Mouse (Mus musculus): ENCODE measurements around the gene Thap11. TPM values are rescaled to one million over a fixed set of nuclear protein-coding genes. Genes with fewer than 3 reads are reported as not detected.

The Thap11 gene
- total RNA-seq, 2 experiments from 2014 or later, result 24.4 to 33.4 TPM

- 0 out of 2 replicates have a peak, but pooled peaks have one; percentile 21 for ATAC-seq (replicated peaks; ENCODE audit: low FRiP score, low TSS enrichment, poor library complexity, severe bottlenecking)
Observed at GRCm38 (mm10) chr8:105892432-105892831, 37.5 kb downstream of the Thap11 start.

- ATAC-seq (replicated peaks; ENCODE audit: low FRiP score, low TSS enrichment, poor library complexity, severe bottlenecking), result peak; percentile 66
Observed at GRCm38 (mm10) chr8:105893339-105893738, 38.4 kb downstream of the Thap11 start, which contains the start of gene Nrn1l. Gene Nrn1l, plus strand, starts transcription at chr8:105893567.

GRCm38 (mm10) chr8:105897801-105898480, 43.0 kb downstream of the Thap11 start:
- ATAC-seq (replicated peaks; ENCODE audit: low FRiP score, low TSS enrichment, poor library complexity, severe bottlenecking), result no peak

- peak; percentile 90 for ATAC-seq (replicated peaks; ENCODE audit: low FRiP score, low TSS enrichment, poor library complexity, severe bottlenecking)
Observed at GRCm38 (mm10) chr8:105900180-105900940, 45.4 kb downstream of the Thap11 start, which contains the start of gene Pskh1. Gene Pskh1, plus strand, starts transcription at chr8:105900441.

- ATAC-seq (replicated peaks; ENCODE audit: low FRiP score, low TSS enrichment, poor library complexity, severe bottlenecking), result peak; percentile 86
Observed at GRCm38 (mm10) chr8:105900941-105901616, 46.1 kb downstream of the Thap11 start.

Other genes starting within 250 kb of the Thap11 start
- gene Ripor1, start 249.9 kb upstream of the Thap11 start, total RNA-seq (2014; fragmentation: Nextera tagmentation), result 148 and 206 TPM in 2 replicates
- gene Ripor1, start 249.9 kb upstream of the Thap11 start, total RNA-seq (2017), result 16.7 and 20.6 TPM in 2 replicates
- gene Ctcf, start 218.6 kb upstream of the Thap11 start, total RNA-seq (2014; fragmentation: Nextera tagmentation), result 96.1 and 112 TPM in 2 replicates
- gene Ctcf, start 218.6 kb upstream of the Thap11 start, total RNA-seq (2017), result 113 and 160 TPM in 2 replicates
- gene Agrp, start 217.7 kb upstream of the Thap11 start, total RNA-seq (2014; fragmentation: Nextera tagmentation), result not detected in 2 replicates
- gene Agrp, start 217.7 kb upstream of the Thap11 start, total RNA-seq (2017), result not detected in 2 replicates
- 5.7 and 7.1 TPM in 2 replicates for gene Carmil2, start 168.9 kb upstream of the Thap11 start, total RNA-seq (2014; fragmentation: Nextera tagmentation)
- gene Carmil2, start 168.9 kb upstream of the Thap11 start, total RNA-seq (2017), result 1.1 and 2.7 TPM in 2 replicates
- gene Acd, start 154.0 kb upstream of the Thap11 start, total RNA-seq (2014; fragmentation: Nextera tagmentation), result 60.3 and 83.6 TPM in 2 replicates
- 20.6 and 46.8 TPM in 2 replicates for gene Acd, start 154.0 kb upstream of the Thap11 start, total RNA-seq (2017)
- gene Pard6a, start 154.0 kb upstream of the Thap11 start, total RNA-seq (2014; fragmentation: Nextera tagmentation), result 9.1 and 16.5 TPM in 2 replicates
- gene Pard6a, start 154.0 kb upstream of the Thap11 start, total RNA-seq (2017), result 2.6 and 13.0 TPM in 2 replicates
- not detected in 2 replicates for gene 4933405L10Rik, start 147.5 kb upstream of the Thap11 start, total RNA-seq (2014; fragmentation: Nextera tagmentation)
- gene 4933405L10Rik, start 147.5 kb upstream of the Thap11 start, total RNA-seq (2017), result not detected in 2 replicates
- gene Enkd1, start 146.9 kb upstream of the Thap11 start, total RNA-seq (2014; fragmentation: Nextera tagmentation), result 15.8 and 25.4 TPM in 2 replicates
- gene Enkd1, start 146.9 kb upstream of the Thap11 start, total RNA-seq (2017), result 7.4 and 9.9 TPM in 2 replicates
- 2.3 and 2.7 TPM in 2 replicates for gene Gfod2, start 96.5 kb upstream of the Thap11 start, total RNA-seq (2014; fragmentation: Nextera tagmentation)
- 3.1 and 9.8 TPM in 2 replicates for gene Gfod2, start 96.5 kb upstream of the Thap11 start, total RNA-seq (2017)
- gene Ranbp10, start 27.8 kb upstream of the Thap11 start, total RNA-seq (2014; fragmentation: Nextera tagmentation), result 34.9 and 36.4 TPM in 2 replicates
- 8.3 and 16.0 TPM in 2 replicates for gene Ranbp10, start 27.8 kb upstream of the Thap11 start, total RNA-seq (2017)
- not detected in 2 replicates for gene Tsnaxip1, start 27.4 kb upstream of the Thap11 start, total RNA-seq (2014; fragmentation: Nextera tagmentation)
- gene Tsnaxip1, start 27.4 kb upstream of the Thap11 start, total RNA-seq (2017), result not detected in 2 replicates
- gene Cenpt, start 1.9 kb upstream of the Thap11 start, total RNA-seq (2014; fragmentation: Nextera tagmentation), result 32.0 and 47.6 TPM in 2 replicates
- gene Cenpt, start 1.9 kb upstream of the Thap11 start, total RNA-seq (2017), result 14.2 and 20.0 TPM in 2 replicates
- 174 and 237 TPM in 2 replicates for gene Nutf2, start 5.4 kb downstream of the Thap11 start, total RNA-seq (2014; fragmentation: Nextera tagmentation)
- gene Nutf2, start 5.4 kb downstream of the Thap11 start, total RNA-seq (2017), result 29.3 and 101 TPM in 2 replicates
- gene Edc4, start 25.7 kb downstream of the Thap11 start, total RNA-seq (2014; fragmentation: Nextera tagmentation), result 45.9 and 46.3 TPM in 2 replicates
- gene Edc4, start 25.7 kb downstream of the Thap11 start, total RNA-seq (2017), result 25.9 and 38.4 TPM in 2 replicates
- 2.0 and 3.3 TPM in 2 replicates for gene Nrn1l, start 38.4 kb downstream of the Thap11 start, total RNA-seq (2014; fragmentation: Nextera tagmentation)
- gene Nrn1l, start 38.4 kb downstream of the Thap11 start, total RNA-seq (2017), result not detected in 2 replicates
- 16.8 and 17.5 TPM in 2 replicates for gene Pskh1, start 45.3 kb downstream of the Thap11 start, total RNA-seq (2014; fragmentation: Nextera tagmentation)
- 15.4 and 17.3 TPM in 2 replicates for gene Pskh1, start 45.3 kb downstream of the Thap11 start, total RNA-seq (2017)
- gene Ctrl, start 78.7 kb downstream of the Thap11 start, total RNA-seq (2014; fragmentation: Nextera tagmentation), result 1.6 TPM in 1 of 2 replicates, not detected in the other
- gene Ctrl, start 78.7 kb downstream of the Thap11 start, total RNA-seq (2017), result not detected in 2 replicates
- gene Psmb10, start 83.3 kb downstream of the Thap11 start, total RNA-seq (2014; fragmentation: Nextera tagmentation), result 93.9 and 150 TPM in 2 replicates
- gene Psmb10, start 83.3 kb downstream of the Thap11 start, total RNA-seq (2017), result 29.5 and 38.9 TPM in 2 replicates
- 3.7 and 4.6 TPM in 2 replicates for gene Lcat, start 88.2 kb downstream of the Thap11 start, total RNA-seq (2014; fragmentation: Nextera tagmentation)
- gene Lcat, start 88.2 kb downstream of the Thap11 start, total RNA-seq (2017), result 1.5 TPM in 1 of 2 replicates, not detected in the other
- 11.4 and 14.2 TPM in 2 replicates for gene Slc12a4, start 111.0 kb downstream of the Thap11 start, total RNA-seq (2014; fragmentation: Nextera tagmentation)
- gene Slc12a4, start 111.0 kb downstream of the Thap11 start, total RNA-seq (2017), result 4.7 and 10.5 TPM in 2 replicates
- not detected in 2 replicates for gene Dpep3, start 124.3 kb downstream of the Thap11 start, total RNA-seq (2014; fragmentation: Nextera tagmentation)
- not detected in 2 replicates for gene Dpep3, start 124.3 kb downstream of the Thap11 start, total RNA-seq (2017)
- gene Dus2, start 136.2 kb downstream of the Thap11 start, total RNA-seq (2014; fragmentation: Nextera tagmentation), result 23.0 and 28.9 TPM in 2 replicates
- 13.8 and 22.5 TPM in 2 replicates for gene Dus2, start 136.2 kb downstream of the Thap11 start, total RNA-seq (2017)
- gene Dpep2nb, start 150.8 kb downstream of the Thap11 start, total RNA-seq (2014; fragmentation: Nextera tagmentation), result not detected in 2 replicates
- gene Dpep2nb, start 150.8 kb downstream of the Thap11 start, total RNA-seq (2017), result not detected in 2 replicates
- 11.6 and 18.3 TPM in 2 replicates for gene Ddx28, start 156.8 kb downstream of the Thap11 start, total RNA-seq (2014; fragmentation: Nextera tagmentation)
- 11.8 and 14.4 TPM in 2 replicates for gene Ddx28, start 156.8 kb downstream of the Thap11 start, total RNA-seq (2017)
- 102 and 103 TPM in 2 replicates for gene Nfatc3, start 203.7 kb downstream of the Thap11 start, total RNA-seq (2014; fragmentation: Nextera tagmentation)
- 35.0 and 35.3 TPM in 2 replicates for gene Nfatc3, start 203.7 kb downstream of the Thap11 start, total RNA-seq (2017)